Mouse (Mus musculus): Measurements from ENCODE around the gene Pik3r1. TPM values are rescaled to one million over a fixed set of nuclear protein-coding genes. Genes with fewer than 3 reads are reported as not detected.
A peak's percentile ranks its signal among the peaks of the same experiment; 100 is the strongest.

The Pik3r1 gene
- total RNA-seq, 2 experiments from 2014 or later, result 81.9 to 94.1 TPM

DNA sequence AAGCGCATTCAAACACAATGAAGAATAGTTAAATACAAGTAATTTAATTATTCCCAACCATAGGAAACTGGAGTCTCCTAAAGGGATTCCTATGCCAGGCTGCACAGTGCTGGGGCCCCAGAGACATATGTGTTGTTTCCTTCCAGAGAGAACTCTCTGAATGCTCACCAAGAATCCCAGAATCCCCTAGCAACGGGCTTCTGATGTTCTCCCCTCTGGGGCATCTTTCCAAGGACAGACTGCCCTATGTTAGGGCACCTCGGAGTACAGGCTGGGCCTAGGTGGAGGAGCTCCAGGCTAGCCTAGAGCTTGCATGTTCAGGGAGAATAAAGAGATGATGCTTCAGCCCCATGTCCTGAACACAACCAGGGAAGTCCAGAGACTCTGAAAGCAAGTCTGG is 58.2 kb downstream of the Pik3r1 start:
- DNase-seq, result no peak

DNA sequence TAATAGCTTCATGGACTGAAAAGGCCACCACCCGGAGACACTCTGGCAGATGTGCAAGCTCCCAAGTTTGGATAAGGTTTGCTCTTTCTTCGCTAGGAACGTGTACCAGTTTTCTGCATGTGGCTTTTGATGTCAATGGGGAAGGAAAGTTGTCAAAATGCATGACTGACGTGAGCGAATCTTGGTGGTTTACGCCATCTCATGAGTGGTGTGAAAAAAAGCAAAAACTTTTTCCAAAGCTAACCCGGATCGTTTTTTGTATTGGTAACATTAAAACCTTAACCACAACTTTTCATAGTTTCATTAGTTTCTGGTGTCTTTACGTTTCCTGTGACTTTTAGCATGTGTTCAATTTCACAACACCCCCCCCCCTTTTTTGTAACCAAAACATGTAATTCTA is 60.8 kb downstream of the Pik3r1 start:
- no peak for DNase-seq

- DNase-seq, result no peak
Measured at GRCm38 (mm10) chr13:101706426-101706825, 61.6 kb downstream of the Pik3r1 start.

DNA sequence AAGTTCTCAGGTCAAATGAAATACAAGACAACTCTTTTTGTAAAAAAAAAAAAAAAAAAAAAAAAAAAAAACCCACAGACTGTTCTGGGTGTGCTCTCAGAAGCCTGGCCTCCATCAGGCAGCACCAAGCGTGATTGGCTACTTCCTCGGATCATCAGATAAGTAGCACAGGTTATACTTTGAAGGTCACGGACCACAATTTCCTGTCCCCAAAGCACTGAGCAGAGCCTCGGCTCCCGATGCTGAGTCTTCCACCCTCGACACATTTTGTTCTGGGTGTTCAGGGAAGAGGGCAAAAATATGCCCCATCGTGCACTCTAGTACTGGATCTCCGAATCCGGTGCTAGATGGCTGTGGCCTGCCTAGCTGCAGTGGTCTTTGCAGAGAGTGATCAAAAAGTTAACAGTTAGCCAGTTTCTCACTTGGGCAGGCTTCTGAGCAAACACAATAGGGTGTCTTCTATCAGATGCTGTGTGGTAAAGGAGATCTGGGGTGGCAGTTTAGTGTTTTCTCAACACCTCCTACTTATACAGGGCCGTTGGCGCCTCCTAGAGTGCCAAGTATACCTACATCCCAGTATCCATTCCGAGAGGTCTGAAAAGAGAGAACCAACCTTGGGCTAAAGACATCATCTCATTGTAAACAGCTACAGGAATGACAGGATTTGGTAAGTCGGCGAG is 65.8 kb downstream of the Pik3r1 start:
- DNase-seq, result no peak

DNA sequence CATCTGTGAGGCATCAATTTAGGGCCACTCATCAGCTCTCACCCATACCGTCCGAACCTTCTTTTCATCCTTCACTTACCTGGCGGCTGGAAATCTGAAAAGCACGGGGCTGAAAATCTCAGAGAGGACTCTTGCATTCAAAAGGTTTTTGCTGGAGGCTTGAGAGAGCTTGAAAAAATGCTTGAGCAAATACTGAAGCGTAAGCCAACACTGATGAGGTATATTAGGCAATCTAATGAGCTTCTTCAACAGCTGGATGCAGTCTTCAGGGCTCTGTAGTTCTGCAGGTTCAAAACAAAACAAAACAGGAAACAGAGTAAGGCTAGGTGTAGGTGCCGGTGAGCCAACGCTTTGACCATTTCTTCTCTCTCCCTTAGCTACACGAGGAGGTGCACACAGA is 66.4 kb downstream of the Pik3r1 start:
- no peak for DNase-seq

GRCm38 (mm10) chr13:101699742-101700141 is 68.3 kb downstream of the Pik3r1 start:
- DNase-seq, result no peak

DNA sequence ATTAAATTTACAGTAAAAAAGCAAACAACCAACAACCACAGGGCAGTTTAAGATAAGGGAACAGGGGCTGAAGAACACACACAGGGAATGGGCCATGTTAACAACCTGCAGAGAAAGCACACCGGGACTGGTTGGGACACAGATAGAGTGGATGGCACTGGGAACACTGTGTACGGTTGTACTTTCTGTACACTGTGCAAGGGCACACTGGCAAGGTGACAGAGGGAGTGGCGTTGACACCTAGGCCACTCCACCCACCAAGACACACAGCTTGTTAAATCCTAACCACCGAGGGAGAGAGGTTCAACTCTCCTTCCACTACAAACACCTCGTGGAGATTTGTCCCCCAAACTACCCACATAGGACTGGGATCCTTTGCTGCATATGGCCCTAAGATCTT is 70.1 kb downstream of the Pik3r1 start:
- DNase-seq, result no peak

- no peak for DNase-seq
Measured at GRCm38 (mm10) chr13:101697461-101697860, 70.6 kb downstream of the Pik3r1 start.

DNA sequence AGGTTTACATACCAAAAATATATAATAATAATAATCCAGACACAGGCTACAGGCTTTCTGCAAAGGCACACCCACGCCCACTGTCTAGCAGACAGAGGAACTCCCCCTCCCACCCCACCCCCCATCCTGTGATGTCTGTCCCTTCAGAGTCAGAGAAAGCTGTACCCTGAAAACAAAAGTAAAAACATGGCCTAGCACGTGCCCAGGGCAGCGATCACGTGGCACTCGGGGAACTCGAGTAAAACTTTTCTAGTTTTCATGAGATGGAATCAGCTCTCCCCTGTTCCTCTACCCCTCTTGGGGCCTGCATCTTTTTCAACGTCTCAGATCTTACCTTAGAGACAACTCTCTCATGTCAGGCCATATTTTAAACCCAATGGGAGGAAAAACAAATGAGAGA is 71.2 kb downstream of the Pik3r1 start:
- no peak for DNase-seq

- DNase-seq, result no peak
Measured at GRCm38 (mm10) chr13:101696316-101696715, 71.7 kb downstream of the Pik3r1 start.

- DNase-seq, result peak; percentile 78 to 82
Measured at GRCm38 (mm10) chr13:101695876-101696275, 72.1 kb downstream of the Pik3r1 start.

DNA sequence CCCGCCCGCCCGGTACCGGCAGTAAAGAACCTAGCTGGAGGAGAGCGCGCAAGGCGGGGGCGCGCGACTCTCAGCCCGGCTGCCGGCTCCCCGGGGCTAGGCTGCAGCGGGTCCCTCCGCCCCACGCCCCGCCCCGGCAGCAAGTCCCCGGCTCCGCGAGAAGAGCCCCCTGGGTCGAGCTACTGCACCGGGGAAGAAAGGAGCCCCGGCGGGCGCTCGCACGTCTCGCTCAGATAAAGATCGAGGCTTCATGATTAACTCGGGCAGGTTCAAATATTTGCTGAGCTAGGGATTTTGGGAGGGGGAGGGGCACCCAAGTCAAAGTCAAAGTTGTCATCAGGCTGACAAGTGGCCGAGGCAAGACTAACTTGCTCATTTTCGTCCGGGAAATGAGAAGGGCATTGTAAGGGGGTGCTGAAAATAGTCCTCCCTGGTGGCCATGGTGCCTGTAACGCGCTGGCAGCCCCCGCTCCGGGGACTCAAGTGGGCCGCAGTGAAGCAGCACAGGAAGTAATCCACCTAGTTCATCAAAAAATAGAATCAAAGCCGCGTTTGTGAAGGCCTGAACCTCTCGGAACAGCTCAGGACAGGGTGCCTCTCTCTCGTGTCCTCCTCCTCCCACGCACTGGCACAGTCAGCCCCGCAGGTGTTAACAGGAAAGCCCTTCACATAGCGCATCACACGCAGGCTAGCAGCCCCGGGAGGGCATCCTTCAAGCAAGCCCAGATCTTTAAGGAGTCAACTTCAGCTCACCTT is 73.3 kb downstream of the Pik3r1 start:
- DNase-seq, result peak; percentile 47 to 53

GRCm38 (mm10) chr13:101693967-101694495 is 74.0 kb downstream of the Pik3r1 start:
- peak; percentile 61 to 62 for DNase-seq

GRCm38 (mm10) chr13:101692866-101693691 is 74.9 kb downstream of the Pik3r1 start:
- no peak for DNase-seq

GRCm38 (mm10) chr13:101692239-101692784 is 75.7 kb downstream of the Pik3r1 start:
- DNase-seq, result peak; percentile 58 to 71

GRCm38 (mm10) chr13:101691669-101692068 is 76.3 kb downstream of the Pik3r1 start:
- DNase-seq, result no peak

DNA sequence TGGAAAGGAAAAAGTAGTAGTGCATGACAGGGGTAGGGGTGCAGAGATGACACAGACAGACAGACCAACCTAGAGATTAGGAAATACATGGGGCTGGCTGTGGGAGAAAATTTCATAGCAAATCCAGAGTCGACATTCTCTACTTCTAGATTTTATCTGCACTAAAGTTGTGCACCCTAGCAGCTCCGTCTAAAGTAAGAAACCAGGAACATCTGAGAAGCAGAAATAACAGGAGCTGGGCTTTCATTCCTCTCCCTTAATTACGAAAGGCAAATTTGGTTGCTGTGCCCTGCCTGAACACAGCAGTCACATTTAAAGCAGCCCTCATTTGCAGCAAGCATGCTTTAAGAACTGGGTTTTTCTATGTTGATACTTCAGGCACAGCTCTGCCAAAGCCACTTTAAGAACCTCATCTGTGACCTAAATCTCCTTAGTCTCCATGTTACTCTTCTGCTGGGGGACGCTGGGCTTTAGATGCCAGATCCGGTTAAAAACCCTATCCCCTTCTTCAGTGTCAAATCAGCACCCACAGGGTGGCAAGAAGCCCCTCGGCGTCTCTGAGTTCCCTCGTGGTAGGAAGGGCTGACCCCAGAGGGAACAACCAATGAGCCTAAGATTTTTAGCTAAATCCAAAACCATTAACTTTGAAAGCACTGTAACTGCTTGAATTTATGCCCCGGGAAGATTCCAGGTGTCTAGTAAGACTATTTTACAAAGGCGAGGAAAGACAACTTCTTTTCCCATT is 76.9 kb downstream of the Pik3r1 start:
- DNase-seq, result peak in 1 of 2 experiments; percentile 21

- no peak for DNase-seq
Measured at GRCm38 (mm10) chr13:101690167-101690566, 77.8 kb downstream of the Pik3r1 start.

- DNase-seq, result no peak
Measured at GRCm38 (mm10) chr13:101686256-101686655, 81.8 kb downstream of the Pik3r1 start.

- no peak for DNase-seq
Measured at GRCm38 (mm10) chr13:101684706-101685105, 83.3 kb downstream of the Pik3r1 start.

GRCm38 (mm10) chr13:101682378-101682777 is 85.6 kb downstream of the Pik3r1 start:
- no peak for DNase-seq

- DNase-seq, result no peak
Measured at GRCm38 (mm10) chr13:101680083-101680482, 87.9 kb downstream of the Pik3r1 start.
